Mouse (Mus musculus) forebrain, embryonic 15.5 days (tissue): ENCODE measurements around the gene Ascc2. TPM values are rescaled to one million over a fixed set of nuclear protein-coding genes. Genes with fewer than 3 reads are reported as not detected.
"Not testable (repeated sequence)": the region's sequence is repeated elsewhere in the genome, so short reads cannot be mapped to it uniquely, and the experiment has no call there.

Experiments
- ATAC-seq: fragments of 200-750 bp; cut with Nextera tagmentation; replicated peaks from 2 replicates; pipeline ENCODE4 v1.8.0; 2017; ENCODE audit warnings: mild to moderate bottlenecking, moderate TSS enrichment, moderate library complexity
- H3K27ac ChIP-seq: fragments of 300-500 bp; sonication (generic); replicated peaks from 2 replicates; pipeline ENCODE4 v1.5.1; 2015; ENCODE audit warnings: mild to moderate bottlenecking, inconsistent platforms
- H3K27me3 ChIP-seq: fragments of 300-500 bp; sonication (generic); 2 replicates; pipeline ENCODE4 v1.6.1; 2015; ENCODE audit warnings: inconsistent platforms
- H3K36me3 ChIP-seq: fragments of 300-500 bp; sonication (generic); 2 replicates; pipeline ENCODE4 v1.6.1; 2015; ENCODE audit warnings: mild to moderate bottlenecking, inconsistent platforms
- H3K4me1 ChIP-seq: fragments of 300-500 bp; sonication (generic); 2 replicates; pipeline ENCODE4 v1.6.1; 2015; ENCODE audit warnings: inconsistent platforms
- H3K4me2 ChIP-seq: fragments of 300-500 bp; sonication (generic); replicated peaks from 2 replicates; pipeline ENCODE4 v1.6.1; 2015; ENCODE audit warnings: mild to moderate bottlenecking, inconsistent platforms
- H3K4me3 ChIP-seq: fragments of 300-500 bp; sonication (generic); 2 replicates; pipeline ENCODE4 v1.5.1; 2015; ENCODE audit warnings: mild to moderate bottlenecking, inconsistent platforms
- H3K9ac ChIP-seq: fragments of 300-500 bp; sonication (generic); replicated peaks from 2 replicates; pipeline ENCODE4 v1.6.1; 2015; ENCODE audit warnings: mild to moderate bottlenecking, inconsistent platforms
- H3K9me3 ChIP-seq: fragments of 300-500 bp; sonication (generic); 2 replicates; pipeline ENCODE4 v1.6.1; 2016; ENCODE audit warnings: inconsistent platforms
- WGBS: fragments of 180-500 bp; shearing (Covaris S2); methylation state at CpG from one replicate; pipeline ENCODE4 v1.1.7; 2015; ENCODE audit warnings: mixed read lengths; 5-methylcytosine and 5-hydroxymethylcytosine counted together
- polyA plus RNA-seq: library from polyadenylated mRNA; unstranded; fragments of >200 nt; fragmentation: Nextera tagmentation; extraction: Ambion mirVana; gene quantifications from 2 replicates; pipeline ENCODE4 v1.2.1, GENCODE M21; 2015

Ascc2 gene
- polyA plus RNA-seq, 1 experiment from 2014 or later, result 24.0 TPM

- no peak overlapping the region for H3K9ac ChIP-seq
- ATAC-seq, result no peak
- H3K9me3 ChIP-seq, result no peaks in the 10 kb centered on the region
- H3K36me3 ChIP-seq, result peaks cover 5% of the 10 kb centered on the region; the same call in 1 of the 2 replicates
- H3K4me2 ChIP-seq, result peak overlapping the region; percentile 84
- no peak overlapping the region for H3K27ac ChIP-seq
- WGBS, result 56% methylated on average over 5 of the region's 5 CpGs
- peak overlapping the region; percentile 90 for H3K4me3 ChIP-seq
- H3K4me1 ChIP-seq, result peaks cover 10% of the 10 kb centered on the region
- 0 out of 2 replicates have a peak, but pooled peaks cover 3% of the 10 kb centered on the region for H3K27me3 ChIP-seq
These were observed 685 bp upstream of the Ascc2 start for GRCm38 (mm10) chr11:4636782-4637342.

DNA sequence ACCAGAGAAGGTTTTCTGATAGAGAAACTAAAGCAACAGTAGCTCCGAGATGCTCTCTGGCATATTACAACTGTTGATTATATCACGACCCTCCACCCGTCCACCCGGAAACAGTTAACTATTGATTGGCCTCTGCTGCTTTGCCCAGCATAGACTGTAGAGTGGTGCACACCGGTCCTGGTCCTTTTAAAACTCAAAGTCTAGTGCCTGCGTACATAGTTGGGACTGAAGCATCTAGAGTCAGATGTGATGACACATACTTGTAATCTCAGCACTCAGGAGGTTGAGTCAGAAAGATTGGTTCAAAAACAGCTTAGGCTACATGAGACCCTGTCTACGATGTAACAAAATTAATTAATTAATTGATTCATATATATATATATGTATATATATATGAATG is 714 bp downstream of the Ascc2 start:
- H3K27ac ChIP-seq, result no peak overlapping the region
- H3K9me3 ChIP-seq, result no peaks in the 10 kb centered on the region
- H3K9ac ChIP-seq, result peak overlapping the region; percentile 81
- H3K4me1 ChIP-seq, result peaks cover 10% of the 10 kb centered on the region
- WGBS, result 27% methylated on average over 7 of the region's 7 CpGs
- H3K4me2 ChIP-seq, result peak overlapping the region; percentile 84
- no peaks in the 10 kb centered on the region for H3K27me3 ChIP-seq
- peaks cover 11% of the 10 kb centered on the region; the same call in 1 of the 2 replicates for H3K36me3 ChIP-seq
- H3K4me3 ChIP-seq, result peak overlapping the region; percentile 90
- ATAC-seq, result no peak

GRCm38 (mm10) chr11:4641185-4641584 is 3.6 kb downstream of the Ascc2 start:
- Histone ChIP-seq H3K27me3 (no peaks in the 10 kb centered on the region), H3K4me2 (no peak overlapping the region), H3K4me3 (no peak overlapping the region), H3K9ac (no peak overlapping the region), H3K36me3 (peaks cover 11% of the 10 kb centered on the region; the same call in 1 of the 2 replicates), H3K4me1 (peaks cover 10% of the 10 kb centered on the region), H3K27ac (no peak overlapping the region), H3K9me3 (no peaks in the 10 kb centered on the region)
- ATAC-seq, result no peak

DNA sequence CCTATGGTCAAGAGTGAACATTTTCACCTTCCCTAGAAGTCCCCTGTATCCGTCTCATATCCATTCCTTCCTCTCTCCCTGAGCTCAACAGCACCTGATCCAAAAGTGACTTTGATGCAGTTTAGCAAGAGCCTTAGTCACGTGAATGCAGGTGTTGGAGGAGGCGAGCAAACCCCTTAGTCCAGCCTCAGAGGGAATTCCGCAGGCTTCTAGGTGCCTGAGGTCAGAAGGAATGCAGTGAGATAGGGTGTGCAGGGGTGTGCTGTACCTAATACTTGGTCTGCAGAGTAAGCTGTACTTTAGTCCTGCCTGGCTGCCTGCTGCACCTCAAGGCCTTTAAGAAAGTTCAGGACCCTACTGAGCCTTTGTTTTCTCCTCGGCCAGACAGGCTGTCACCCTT is 6.2 kb downstream of the Ascc2 start:
- H3K27ac ChIP-seq, result no peak overlapping the region
- H3K36me3 ChIP-seq, result peaks cover 27% of the 10 kb centered on the region
- H3K4me2 ChIP-seq, result no peak overlapping the region
- no peaks in the 10 kb centered on the region for H3K9me3 ChIP-seq
- H3K4me3 ChIP-seq, result no peak overlapping the region
- no peak overlapping the region for H3K9ac ChIP-seq
- H3K4me1 ChIP-seq, result peaks cover 3% of the 10 kb centered on the region
- H3K27me3 ChIP-seq, result no peaks in the 10 kb centered on the region
- 56% methylated on average over 5 of the region's 5 CpGs for WGBS
- no peak for ATAC-seq

- not testable (repeated sequence) for H3K4me2 ChIP-seq, H3K4me1 ChIP-seq, H3K9ac ChIP-seq, H3K27ac ChIP-seq, H3K4me3 ChIP-seq, H3K9me3 ChIP-seq, ATAC-seq, H3K27me3 ChIP-seq
- H3K36me3 ChIP-seq, result peaks cover 40% of the 10 kb centered on the region
- WGBS, result 95% methylated on average over 6 of the region's 6 CpGs
These were observed 7.6 kb downstream of the Ascc2 start for GRCm38 (mm10) chr11:4645180-4645579.

GRCm38 (mm10) chr11:4646409-4646808 is 8.9 kb downstream of the Ascc2 start:
- Histone ChIP-seq H3K4me2 (no peak overlapping the region), H3K27me3 (no peaks in the 10 kb centered on the region), H3K4me1 (no peaks in the 10 kb centered on the region), H3K9me3 (no peaks in the 10 kb centered on the region), H3K36me3 (peaks cover 42% of the 10 kb centered on the region), H3K9ac (no peak overlapping the region), H3K27ac (no peak overlapping the region), H3K4me3 (no peak overlapping the region)
- ATAC-seq, result no peak
- WGBS, result 90% methylated on average over 9 of the region's 9 CpGs

DNA sequence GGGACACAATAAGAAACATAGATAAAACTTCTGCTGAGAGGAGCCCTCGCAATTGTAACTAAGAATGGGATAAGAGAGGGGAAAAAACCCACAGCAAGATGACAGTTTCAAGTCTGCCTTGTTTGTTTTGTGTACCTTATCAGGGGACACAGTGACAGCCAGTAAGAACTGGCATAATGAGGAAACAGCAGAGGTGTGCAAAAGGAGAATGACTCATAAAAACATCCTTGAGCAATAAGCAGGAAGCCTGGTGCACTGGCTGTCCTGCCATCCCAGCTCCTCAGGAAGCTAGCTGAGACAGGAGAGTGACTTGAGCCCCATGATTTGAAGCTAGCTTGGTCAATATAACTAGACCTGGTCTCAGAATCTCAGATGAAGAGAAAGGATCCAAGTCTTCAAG is 22.3 kb downstream of the Ascc2 start:
- WGBS, result 100% methylated on average over 1 of the region's 1 CpGs
- Histone ChIP-seq H3K4me3 (no peak overlapping the region), H3K4me1 (peaks cover 14% of the 10 kb centered on the region), H3K4me2 (no peak overlapping the region), H3K27me3 (no peaks in the 10 kb centered on the region), H3K9me3 (no peaks in the 10 kb centered on the region), H3K36me3 (peaks cover 16% of the 10 kb centered on the region), H3K9ac (no peak overlapping the region), H3K27ac (no peak overlapping the region)
- no peak for ATAC-seq

GRCm38 (mm10) chr11:4660309-4661025 is 22.9 kb downstream of the Ascc2 start:
- no peaks in the 10 kb centered on the region for H3K9me3 ChIP-seq

DNA sequence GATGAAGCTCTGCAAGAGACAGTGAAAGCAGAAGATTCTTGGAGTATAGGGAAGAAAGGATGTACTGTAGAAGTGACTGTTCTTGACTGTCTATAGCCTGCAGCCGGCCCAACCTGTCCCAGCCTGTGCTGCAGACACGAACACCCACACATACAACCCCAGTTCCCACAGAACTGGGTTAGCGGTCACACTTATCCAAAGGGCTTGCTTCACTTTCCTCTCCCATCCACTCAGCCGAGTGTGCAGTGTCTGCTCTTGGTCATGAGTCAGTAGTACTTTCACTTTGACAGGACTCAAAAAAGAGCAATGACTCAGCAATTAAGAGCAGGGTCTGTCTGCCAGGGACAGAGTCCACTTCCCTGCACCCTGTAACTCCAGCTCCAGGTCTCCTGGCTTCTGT is 23.8 kb downstream of the Ascc2 start:
- no peak overlapping the region for H3K4me3 ChIP-seq
- peak overlapping the region; percentile 54; the same call in 1 of the 2 replicates for H3K27ac ChIP-seq
- H3K4me1 ChIP-seq, result peaks cover 14% of the 10 kb centered on the region
- H3K4me2 ChIP-seq, result no peak overlapping the region
- H3K9ac ChIP-seq, result no peak overlapping the region
- no peak for ATAC-seq
- WGBS, result 89% methylated on average over 4 of the region's 4 CpGs
- H3K36me3 ChIP-seq, result peaks cover 16% of the 10 kb centered on the region
- H3K27me3 ChIP-seq, result no peaks in the 10 kb centered on the region
- no peaks in the 10 kb centered on the region for H3K9me3 ChIP-seq

More at GRCm38 (mm10) chr11:4660309-4661025, 22.9 kb downstream of the Ascc2 start:
- Histone ChIP-seq H3K4me2 (no peak overlapping the region), H3K4me3 (no peak overlapping the region), H3K9ac (no peak overlapping the region), H3K36me3 (peaks cover 16% of the 10 kb centered on the region), H3K4me1 (peaks cover 14% of the 10 kb centered on the region), H3K27me3 (no peaks in the 10 kb centered on the region), H3K27ac (0 out of 2 replicates have a peak overlapping the region, but pooled peaks have one; percentile 54)
- no peak for ATAC-seq
- WGBS, result 84% methylated on average over 7 of the region's 7 CpGs

DNA sequence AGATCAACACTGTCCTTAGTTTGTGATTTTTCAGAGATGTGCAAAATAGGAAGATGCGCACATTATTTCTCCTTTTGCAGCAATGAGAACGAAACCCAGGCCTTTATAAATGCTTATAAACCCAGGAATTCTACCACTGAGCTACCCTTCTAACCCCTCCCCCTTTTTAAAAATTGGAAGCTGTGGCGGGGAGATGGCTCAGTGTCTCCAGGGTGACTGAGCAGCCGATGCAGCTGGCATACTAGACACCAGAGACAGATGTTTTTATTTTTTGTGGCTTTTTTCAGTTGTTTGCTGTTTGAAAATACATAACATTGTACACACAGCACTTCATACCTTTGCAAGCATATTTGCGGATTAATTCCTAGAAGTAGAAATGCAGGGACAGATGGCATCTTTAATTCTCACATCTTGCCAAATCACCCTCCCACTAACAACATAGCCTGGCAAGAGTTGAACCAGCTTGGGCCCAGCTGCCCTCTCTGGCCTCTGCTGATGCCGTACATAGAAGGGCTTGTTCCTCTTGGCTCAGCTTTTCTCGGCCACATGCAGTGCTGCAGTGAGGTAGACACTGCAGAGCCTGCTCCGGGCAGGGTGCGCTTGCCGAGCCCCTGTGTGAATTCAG is 24.4 kb downstream of the Ascc2 start:
- Histone ChIP-seq H3K9ac (no peak overlapping the region), H3K4me3 (no peak overlapping the region), H3K27me3 (no peaks in the 10 kb centered on the region), H3K27ac (peak overlapping the region; percentile 54; the same call in 1 of the 2 replicates), H3K4me2 (no peak overlapping the region), H3K4me1 (peaks cover 14% of the 10 kb centered on the region), H3K36me3 (peaks cover 16% of the 10 kb centered on the region), H3K9me3 (no peaks in the 10 kb centered on the region)
- ATAC-seq, result no peak; the same call in 1 of the 2 replicates
- 62% methylated on average over 10 of the region's 10 CpGs for WGBS

GRCm38 (mm10) chr11:4662496-4662878 is 24.9 kb downstream of the Ascc2 start:
- 92% methylated on average over 11 of the region's 11 CpGs for WGBS
- Histone ChIP-seq H3K27ac (peak overlapping the region; percentile 54; the same call in 1 of the 2 replicates), H3K4me1 (peaks cover 14% of the 10 kb centered on the region), H3K27me3 (no peaks in the 10 kb centered on the region), H3K4me3 (no peak overlapping the region), H3K9me3 (no peaks in the 10 kb centered on the region), H3K4me2 (no peak overlapping the region), H3K9ac (no peak overlapping the region), H3K36me3 (peaks cover 19% of the 10 kb centered on the region)
- no peak for ATAC-seq

GRCm38 (mm10) chr11:4671736-4672135 is 34.2 kb downstream of the Ascc2 start:
- H3K9ac ChIP-seq, result no peak overlapping the region
- peaks cover 34% of the 10 kb centered on the region for H3K36me3 ChIP-seq
- no peak for ATAC-seq
- H3K4me1 ChIP-seq, result no peaks in the 10 kb centered on the region
- no peaks in the 10 kb centered on the region for H3K9me3 ChIP-seq
- H3K27ac ChIP-seq, result no peak overlapping the region
- H3K27me3 ChIP-seq, result no peaks in the 10 kb centered on the region
- no peak overlapping the region for H3K4me3 ChIP-seq
- 90% methylated on average over 4 of the region's 4 CpGs for WGBS
- no peak overlapping the region for H3K4me2 ChIP-seq
